Mouse (Mus musculus) spleen, adult 12 weeks (tissue): ENCODE results near the gene Lyzl4.

Source experiments
- DNase-seq: peaks from one replicate; pipeline ENCODE4 v3.0.0; 2022; ENCODE audit warnings: low spot score

Gene Lyzl4

GRCm38 (mm10) chr9:121642001-121642400, at the start of gene Lyzl4:
Gene Lyzl4, minus strand, starts transcription at chr9:121642096.
- peak; percentile 19 for DNase-seq

GRCm38 (mm10) chr9:121690734-121691133, 48.8 kb upstream of the Lyzl4 start:
- DNase-seq, result no peak

GRCm38 (mm10) chr9:121690200-121690651, 48.3 kb upstream of the Lyzl4 start:
- no peak for DNase-seq

DNA sequence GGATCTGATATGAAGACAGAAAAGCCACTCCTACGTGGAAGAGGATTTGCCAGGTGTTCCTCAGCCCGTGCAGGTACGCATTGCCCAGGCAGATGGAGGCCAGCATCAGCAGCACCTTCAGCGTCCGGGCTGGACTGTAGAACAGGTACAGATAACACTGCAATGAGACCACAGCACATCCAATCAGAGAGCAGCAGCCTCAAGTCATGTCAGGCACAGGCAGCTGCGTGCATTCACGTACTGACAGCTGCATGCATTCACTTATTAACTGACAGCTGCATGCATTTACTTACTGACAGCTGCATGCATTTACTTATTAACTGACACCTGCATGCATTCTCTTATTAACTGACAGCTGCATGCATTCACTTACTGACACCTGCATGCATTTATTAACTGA, 42.8 kb upstream of the Lyzl4 start:
- DNase-seq, result no peak

GRCm38 (mm10) chr9:121682037-121682680, 40.3 kb upstream of the Lyzl4 start:
- no peak for DNase-seq

- DNase-seq, result no peak
Measured at GRCm38 (mm10) chr9:121681191-121681590, 39.3 kb upstream of the Lyzl4 start.

DNA sequence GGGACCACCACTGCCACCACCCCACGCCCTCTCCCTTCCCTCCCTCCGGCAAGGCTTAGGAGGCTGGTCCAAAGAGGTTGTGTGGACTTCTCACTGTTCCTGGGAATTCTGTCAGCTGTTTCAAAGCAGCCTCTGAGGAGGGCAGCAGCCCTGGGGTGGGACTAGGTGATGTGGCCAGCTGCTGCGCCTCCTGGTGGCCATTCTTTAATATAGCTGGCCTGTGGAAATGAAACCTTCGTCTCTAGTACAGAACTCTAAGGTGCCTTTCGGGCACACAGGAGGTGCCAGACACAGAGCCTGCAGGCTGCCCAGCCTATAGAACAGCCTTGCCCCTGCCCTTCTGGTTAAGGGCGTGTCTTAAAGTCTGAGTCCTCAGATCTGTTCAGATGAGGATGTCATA, 37.7 kb upstream of the Lyzl4 start:
- DNase-seq, result no peak

DNA sequence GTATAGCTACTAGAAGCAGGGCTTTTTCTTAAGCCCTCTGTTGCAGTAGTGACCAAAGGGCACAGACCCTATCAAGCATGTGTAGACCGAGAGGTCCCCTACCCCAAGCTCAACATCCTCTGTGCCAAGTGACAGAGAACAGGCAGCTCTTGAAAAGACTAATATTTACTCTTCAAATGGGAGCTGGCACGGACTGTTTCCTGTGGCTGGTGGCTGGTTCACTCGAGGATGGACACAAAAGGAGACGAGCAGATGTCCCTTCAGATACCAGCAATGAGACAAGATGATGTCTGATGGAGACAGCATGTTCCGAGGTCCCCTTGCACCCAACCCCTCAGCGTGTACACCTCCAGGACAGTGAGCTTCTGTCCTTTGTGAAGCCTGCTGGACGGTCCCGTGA, 35.6 kb upstream of the Lyzl4 start:
- no peak for DNase-seq

- DNase-seq, result no peak
Measured at GRCm38 (mm10) chr9:121677069-121677468, 35.2 kb upstream of the Lyzl4 start.

GRCm38 (mm10) chr9:121675556-121675955, 33.7 kb upstream of the Lyzl4 start:
- DNase-seq, result no peak

- peak; percentile 58 for DNase-seq
Measured at GRCm38 (mm10) chr9:121675011-121675410, 33.1 kb upstream of the Lyzl4 start.

DNA sequence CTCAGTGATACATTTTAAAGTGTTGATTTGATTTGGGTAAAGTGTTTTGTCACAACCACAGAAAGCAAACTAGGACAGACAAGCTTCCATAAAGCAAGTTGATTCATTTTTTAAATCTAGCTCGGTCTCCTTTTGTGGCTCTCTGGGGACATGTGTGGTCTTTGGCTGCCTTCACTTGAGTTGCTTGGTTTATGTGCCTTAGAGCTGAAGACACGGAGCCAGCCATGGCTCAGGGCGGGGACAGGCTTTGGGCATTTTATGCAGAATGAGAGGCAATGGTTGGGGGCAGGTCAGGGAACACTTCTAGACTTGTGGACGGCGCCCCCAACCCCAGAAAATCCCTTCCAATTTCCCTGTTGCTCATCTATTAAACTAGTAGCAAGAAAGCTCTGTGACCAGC, 31.8 kb upstream of the Lyzl4 start:
- DNase-seq, result no peak

GRCm38 (mm10) chr9:121672311-121672710, 30.4 kb upstream of the Lyzl4 start:
- DNase-seq, result no peak

GRCm38 (mm10) chr9:121671300-121671699, 29.4 kb upstream of the Lyzl4 start:
- no peak for DNase-seq

- DNase-seq, result no peak
Measured at GRCm38 (mm10) chr9:121669348-121669791, 27.5 kb upstream of the Lyzl4 start.

GRCm38 (mm10) chr9:121667822-121668221, 25.9 kb upstream of the Lyzl4 start:
- no peak for DNase-seq

DNA sequence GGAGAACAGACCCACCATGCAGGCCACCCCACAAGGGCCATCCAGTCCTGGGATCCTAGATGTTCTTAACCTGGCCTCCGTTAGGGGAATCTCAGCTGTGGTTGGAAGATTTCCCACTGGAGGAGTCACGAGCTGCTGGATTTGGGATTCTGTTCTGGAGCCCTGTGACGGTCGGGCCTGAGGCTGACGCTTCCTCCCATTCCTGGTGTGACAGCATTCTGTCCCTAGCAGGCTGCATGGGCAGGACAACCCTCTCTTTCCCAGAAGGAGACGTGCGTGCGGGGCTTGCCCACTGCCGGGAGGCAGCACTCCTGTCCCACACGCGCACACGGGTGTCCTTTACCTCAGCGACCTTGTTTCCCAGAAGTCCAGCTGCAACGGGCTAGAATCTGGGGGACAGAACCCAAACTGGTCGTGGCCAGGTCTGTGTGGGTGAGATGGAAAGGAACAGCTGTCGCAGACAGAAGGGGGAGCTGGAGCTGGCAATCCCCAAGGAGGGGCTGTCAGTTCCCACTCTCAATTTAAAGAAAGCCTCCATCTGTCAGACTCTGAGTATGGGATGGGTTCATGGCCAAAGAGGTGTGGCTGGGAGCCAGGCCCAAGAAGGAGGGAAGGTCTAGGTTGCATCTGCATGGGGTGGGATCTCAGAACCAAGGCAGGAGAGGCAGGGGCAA, 25.2 kb upstream of the Lyzl4 start:
- no peak for DNase-seq

DNA sequence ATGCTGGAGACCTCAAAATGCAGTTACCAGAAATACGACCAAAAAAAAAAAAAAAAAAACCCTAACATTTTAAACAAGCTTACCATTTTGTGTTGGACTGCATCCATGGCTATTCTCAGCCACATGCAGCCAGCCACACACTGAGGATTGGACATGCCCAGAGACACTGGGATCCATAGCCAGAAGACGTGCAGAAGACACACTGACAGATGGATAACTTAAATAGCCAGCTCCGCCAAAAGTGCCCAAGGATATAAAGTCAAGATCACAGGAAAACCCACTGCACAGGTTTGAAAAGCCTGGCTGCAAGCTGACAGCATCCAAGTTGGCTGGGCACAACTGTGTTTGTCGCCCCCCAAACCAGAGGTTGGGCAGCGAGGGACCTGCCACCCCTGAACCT, 22.2 kb upstream of the Lyzl4 start:
- DNase-seq, result no peak

- DNase-seq, result no peak
Measured at GRCm38 (mm10) chr9:121663467-121663866, 21.6 kb upstream of the Lyzl4 start.

DNA sequence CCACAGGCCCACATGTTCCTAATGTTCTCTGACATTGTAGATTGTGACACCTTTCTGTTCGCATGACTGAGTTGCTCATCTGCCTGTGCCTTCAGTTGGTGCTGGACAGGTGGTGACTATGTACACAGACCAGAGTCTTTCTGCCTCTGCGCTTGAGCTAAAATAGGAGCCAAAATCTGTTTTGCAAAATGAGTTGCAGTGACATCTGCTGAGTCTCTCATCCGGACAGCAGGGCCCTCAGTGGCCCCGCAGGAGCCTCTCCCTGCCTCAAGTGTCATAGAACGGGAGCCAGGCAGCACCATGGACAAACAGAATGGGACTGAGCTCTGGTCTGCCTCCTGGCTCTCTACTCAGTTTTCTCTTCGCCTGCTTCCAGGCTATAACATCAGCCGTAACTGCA, 17.9 kb upstream of the Lyzl4 start:
- no peak for DNase-seq

GRCm38 (mm10) chr9:121658248-121658647, 16.4 kb upstream of the Lyzl4 start:
- no peak for DNase-seq

GRCm38 (mm10) chr9:121657143-121657542, 15.2 kb upstream of the Lyzl4 start:
- no peak for DNase-seq

- DNase-seq, result no peak
Measured at GRCm38 (mm10) chr9:121656322-121656721, 14.4 kb upstream of the Lyzl4 start.

GRCm38 (mm10) chr9:121653668-121654067, 11.8 kb upstream of the Lyzl4 start:
- no peak for DNase-seq
